Mouse (Mus musculus) ES-Bruce4 (cell line): ENCODE results near the gene Casp6.

Source experiments
- CTCF ChIP-seq: IDR thresholded peaks from one replicate; pipeline ENCODE4 v1.8.1; 2011; ENCODE audit warnings: low read depth, low read length
- EP300 ChIP-seq: IDR thresholded peaks from 2 replicates; pipeline ENCODE4 v1.6.1; 2011; ENCODE audit warnings: low read depth, low read length; ENCODE audit not compliant: insufficient read depth
- POLR2A ChIP-seq: IDR thresholded peaks from one replicate; pipeline ENCODE4 v1.8.1; 2011; ENCODE audit warnings: low read length; ENCODE audit not compliant: insufficient read depth

GRCm38 (mm10) chr3:129953296-129953695 lies 52.1 kb downstream of the Casp6 start:
- no peak for TF ChIP-seq CTCF
- no peak for TF ChIP-seq POLR2A
- TF ChIP-seq EP300 = no peak
